Mouse (Mus musculus) C2C12 (cell line): ENCODE measurements around the gene Pax3.

ENCODE experiments used
- CTCF ChIP-seq: IDR thresholded peaks from one replicate; pipeline ENCODE4 v1.5.1; 2011; ENCODE audit not compliant: control insufficient read depth, insufficient read depth, insufficient read length
- MAX ChIP-seq: IDR thresholded peaks from one replicate; pipeline ENCODE4 v1.6.1; 2011; ENCODE audit warnings: mild to moderate bottlenecking, control low read depth
- MYOG ChIP-seq: IDR thresholded peaks from one replicate; pipeline ENCODE4 v1.6.1; 2011; ENCODE audit not compliant: control insufficient read depth, insufficient read length; ENCODE audit errors: extremely low read depth
- USF1 ChIP-seq: IDR thresholded peaks from one replicate; pipeline ENCODE4 v1.6.1; 2011; ENCODE audit warnings: low read depth, mild to moderate bottlenecking, control low read depth, moderate library complexity

DNA sequence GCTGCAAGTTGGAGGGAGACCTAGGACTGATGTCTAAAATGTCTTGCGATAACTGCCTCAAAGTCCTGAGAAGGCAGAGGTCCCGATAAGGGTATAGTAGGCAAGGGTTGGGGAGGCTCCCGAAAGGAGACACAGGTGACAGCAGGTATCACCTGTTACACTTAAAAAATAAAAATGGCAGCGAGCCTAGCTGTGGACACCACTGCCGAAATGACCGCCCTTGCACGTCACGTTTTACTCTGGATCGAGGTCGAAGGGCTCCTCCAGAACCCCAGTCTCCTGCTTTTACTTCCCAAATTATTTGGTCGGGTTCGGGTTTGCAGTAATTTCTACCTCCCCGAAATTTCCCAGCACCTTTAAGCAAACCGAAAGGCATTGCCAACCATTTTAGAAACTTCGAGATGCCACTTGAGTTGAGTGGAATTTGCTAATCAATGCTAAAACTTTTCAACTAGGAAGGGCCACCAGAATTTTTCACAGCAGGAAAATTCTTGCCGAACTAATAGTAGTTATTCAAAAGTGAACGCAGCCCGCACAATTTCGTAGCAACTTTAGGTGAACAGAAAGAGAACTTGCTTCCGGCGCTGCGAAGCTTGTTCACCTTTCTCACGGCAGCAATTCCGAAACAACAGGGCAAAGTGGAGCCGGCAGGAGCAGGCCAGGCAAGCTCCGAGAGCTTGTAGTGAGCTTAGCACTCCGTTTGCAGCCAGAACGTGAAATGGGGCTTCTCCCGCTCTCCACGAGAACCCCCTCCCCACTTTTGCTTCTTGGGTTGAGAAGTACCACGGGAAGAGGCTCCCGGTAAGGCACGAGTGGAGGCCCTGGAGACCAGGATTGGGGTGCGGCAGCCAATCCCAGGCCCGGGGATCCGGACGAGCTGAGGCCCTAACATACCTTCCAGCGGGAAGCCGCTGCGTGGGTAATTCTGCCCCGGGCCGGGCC lies 892 bp downstream of the Pax3 start:
- no peak for TF ChIP-seq CTCF
- TF ChIP-seq MYOG = no peak
- no peak for TF ChIP-seq MAX
- TF ChIP-seq USF1 = no peak
